Mouse (Mus musculus): ENCODE measurements around the gene Tecpr1. TPM values are rescaled to one million over a fixed set of nuclear protein-coding genes. Genes with fewer than 3 reads are reported as not detected.

Tecpr1 gene
- polyA plus RNA-seq (2016; fragmentation: Nextera tagmentation; extraction: Ambion mirVana), result 33.5 and 36.1 TPM in 2 replicates

- no peaks in the 10 kb centered on the region for H3K36me3 ChIP-seq
- no peaks in the 10 kb centered on the region for H3K27me3 ChIP-seq
- peak within 1 kb of the TSS; percentile 72 for H3K4me3 ChIP-seq
- H3K9ac ChIP-seq (replicated peaks), result peak within 1 kb of the TSS; percentile 71
- H3K9me3 ChIP-seq, result no peaks in the 10 kb centered on the region
- under 1% methylated on average over 35 of the region's 37 CpGs for WGBS
- peak; percentile 97 for ATAC-seq (ENCODE audit: low FRiP score, low read depth)
- H3K27ac ChIP-seq (replicated peaks), result peak within 1 kb of the TSS; percentile 77
- H3K4me2 ChIP-seq (replicated peaks), result peak within 1 kb of the TSS; percentile 87
- H3K4me1 ChIP-seq, result peaks cover 21% of the 10 kb centered on the region
Measured at GRCm38 (mm10) chr5:144223503-144223862, at the start of gene Tecpr1. TSS of gene Tecpr1 (minus strand) at chr5:144223615.

GRCm38 (mm10) chr5:144271772-144272171, 48.4 kb upstream of the Tecpr1 start:
- no peak for ATAC-seq (ENCODE audit: low FRiP score, low read depth)
- H3K4me3 ChIP-seq, result no peak overlapping the region
- H3K4me2 ChIP-seq (replicated peaks), result no peak overlapping the region
- no peak overlapping the region for H3K27ac ChIP-seq (replicated peaks)
- WGBS, result 82% methylated on average over 5 of the region's 5 CpGs
- H3K27me3 ChIP-seq, result no peaks in the 10 kb centered on the region
- no peak overlapping the region for H3K9ac ChIP-seq (replicated peaks)
- no peaks in the 10 kb centered on the region for H3K9me3 ChIP-seq
- peaks cover 28% of the 10 kb centered on the region for H3K36me3 ChIP-seq
- no peaks in the 10 kb centered on the region; the same call in 1 of the 2 replicates for H3K4me1 ChIP-seq

- Histone ChIP-seq H3K4me1 (no peaks in the 10 kb centered on the region; the same call in 1 of the 2 replicates), H3K9me3 (no peaks in the 10 kb centered on the region), H3K4me2 (replicated peaks) (no peak overlapping the region), H3K27me3 (no peaks in the 10 kb centered on the region), H3K36me3 (peaks cover 34% of the 10 kb centered on the region), H3K9ac (replicated peaks) (no peak overlapping the region), H3K27ac (replicated peaks) (no peak overlapping the region), H3K4me3 (no peak overlapping the region)
- WGBS, result 79% methylated on average over 3 of the region's 3 CpGs
- ATAC-seq (ENCODE audit: low FRiP score, low read depth), result no peak
Measured at GRCm38 (mm10) chr5:144271118-144271517, 47.7 kb upstream of the Tecpr1 start.

- Histone ChIP-seq H3K4me2 (replicated peaks) (no peak overlapping the region), H3K27ac (replicated peaks) (no peak overlapping the region), H3K4me1 (no peaks in the 10 kb centered on the region; the same call in 1 of the 2 replicates), H3K36me3 (peaks cover 36% of the 10 kb centered on the region), H3K9ac (replicated peaks) (no peak overlapping the region), H3K9me3 (no peaks in the 10 kb centered on the region), H3K27me3 (no peaks in the 10 kb centered on the region), H3K4me3 (no peak overlapping the region)
- WGBS, result 96% methylated on average over 8 of the region's 8 CpGs
- no peak for ATAC-seq (ENCODE audit: low FRiP score, low read depth)
Measured at GRCm38 (mm10) chr5:144270420-144270819, 47.0 kb upstream of the Tecpr1 start.

DNA sequence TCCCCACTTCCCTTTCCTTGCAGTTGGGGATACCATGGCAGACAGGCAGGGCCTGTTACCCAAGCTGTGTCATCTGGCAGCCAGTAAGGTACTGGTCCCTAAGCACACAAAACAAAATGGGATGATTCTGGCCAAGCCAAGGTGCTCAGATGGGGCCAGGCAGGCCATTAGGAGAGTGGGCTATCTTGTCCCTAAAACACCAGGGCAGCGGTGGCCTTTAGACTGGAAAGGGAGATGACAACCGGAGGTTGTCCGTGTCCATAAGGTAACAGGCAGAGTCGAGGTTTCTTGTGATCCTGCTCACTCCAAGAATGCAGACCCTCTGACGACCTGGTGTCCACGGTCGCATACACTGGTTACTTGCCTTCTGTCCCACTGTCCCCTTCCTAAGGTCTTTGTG, 46.5 kb upstream of the Tecpr1 start:
- no peak overlapping the region for H3K4me3 ChIP-seq
- 93% methylated on average over 7 of the region's 7 CpGs for WGBS
- no peaks in the 10 kb centered on the region for H3K9me3 ChIP-seq
- no peaks in the 10 kb centered on the region for H3K27me3 ChIP-seq
- H3K4me2 ChIP-seq (replicated peaks), result no peak overlapping the region
- H3K9ac ChIP-seq (replicated peaks), result no peak overlapping the region
- no peak for ATAC-seq (ENCODE audit: low FRiP score, low read depth)
- H3K36me3 ChIP-seq, result peaks cover 39% of the 10 kb centered on the region
- no peaks in the 10 kb centered on the region; the same call in 1 of the 2 replicates for H3K4me1 ChIP-seq
- H3K27ac ChIP-seq (replicated peaks), result no peak overlapping the region

DNA sequence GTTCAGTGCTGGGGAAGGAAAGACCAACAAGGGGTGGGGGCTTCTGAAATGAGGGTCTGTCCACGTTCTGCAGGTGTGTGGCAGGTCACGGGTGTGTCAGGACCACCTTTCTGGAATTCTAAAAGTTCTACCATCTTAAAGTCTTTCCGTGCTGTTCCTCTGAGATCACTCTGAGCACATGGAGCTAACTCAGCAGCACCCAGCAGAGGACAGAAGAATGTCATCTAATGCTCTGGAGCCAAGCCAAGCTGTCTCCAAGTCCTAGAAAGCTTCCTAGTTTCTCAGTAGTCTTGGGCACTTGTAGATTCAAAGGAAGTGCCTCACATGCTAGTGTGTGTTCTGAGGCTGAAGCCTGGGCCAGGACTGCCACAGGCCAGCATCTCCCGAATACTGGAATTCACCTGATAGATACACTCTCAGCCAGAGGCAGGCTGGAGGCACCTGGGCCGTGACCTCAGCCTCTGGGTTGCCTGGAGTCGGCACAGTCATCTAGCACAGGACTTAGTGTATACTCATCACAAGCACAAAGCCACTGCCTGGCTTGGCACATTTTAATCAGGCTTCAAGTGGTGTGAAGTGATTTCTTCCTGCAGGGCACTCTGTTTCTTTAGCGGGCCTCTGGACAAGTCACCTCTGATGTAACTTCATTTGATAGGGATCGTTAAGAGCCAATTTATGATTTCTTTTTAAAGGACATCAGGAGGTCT, 44.3 kb upstream of the Tecpr1 start:
- Histone ChIP-seq H3K36me3 (peaks cover 57% of the 10 kb centered on the region), H3K4me1 (0 out of 2 replicates have a peak, but pooled peaks cover 3% of the 10 kb centered on the region), H3K9ac (replicated peaks) (no peak overlapping the region), H3K4me3 (no peak overlapping the region), H3K4me2 (replicated peaks) (no peak overlapping the region), H3K9me3 (no peaks in the 10 kb centered on the region), H3K27me3 (no peaks in the 10 kb centered on the region), H3K27ac (replicated peaks) (no peak overlapping the region)
- ATAC-seq (ENCODE audit: low FRiP score, low read depth), result no peak
- 84% methylated on average over 8 of the region's 8 CpGs for WGBS

DNA sequence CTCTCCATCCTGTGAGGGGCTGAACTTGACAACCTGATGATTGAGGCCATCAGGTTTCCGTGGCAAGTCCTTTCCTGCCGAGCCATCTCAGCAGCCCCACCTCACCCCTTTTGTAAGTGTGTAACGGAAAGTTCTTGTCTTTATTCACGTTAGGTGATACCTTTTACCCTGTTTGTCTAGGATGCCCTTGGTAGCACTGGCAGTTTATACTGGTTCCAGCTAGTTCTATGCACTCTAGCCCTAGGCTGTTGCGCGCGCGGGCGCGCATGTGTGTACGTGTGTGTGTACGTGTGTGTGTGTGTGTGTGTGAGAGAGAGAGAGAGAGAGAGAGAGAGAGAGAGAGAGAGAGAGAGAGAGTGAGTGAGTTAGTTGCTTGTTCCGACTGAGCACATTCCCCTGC, 40.1 kb upstream of the Tecpr1 start:
- Histone ChIP-seq H3K4me3 (no peak overlapping the region), H3K27ac (replicated peaks) (no peak overlapping the region), H3K36me3 (peaks cover 62% of the 10 kb centered on the region), H3K9ac (replicated peaks) (no peak overlapping the region), H3K9me3 (no peaks in the 10 kb centered on the region), H3K4me2 (replicated peaks) (no peak overlapping the region), H3K27me3 (no peaks in the 10 kb centered on the region), H3K4me1 (peaks cover 24% of the 10 kb centered on the region)
- 90% methylated on average over 13 of the region's 13 CpGs for WGBS
- ATAC-seq (ENCODE audit: low FRiP score, low read depth), result no peak

GRCm38 (mm10) chr5:144263082-144263481, 39.7 kb upstream of the Tecpr1 start:
- H3K27ac ChIP-seq (replicated peaks), result no peak overlapping the region
- H3K4me2 ChIP-seq (replicated peaks), result no peak overlapping the region
- WGBS, result 86% methylated on average over 9 of the region's 9 CpGs
- H3K9me3 ChIP-seq, result no peaks in the 10 kb centered on the region
- H3K4me1 ChIP-seq, result peaks cover 28% of the 10 kb centered on the region
- H3K4me3 ChIP-seq, result no peak overlapping the region
- no peak overlapping the region for H3K9ac ChIP-seq (replicated peaks)
- ATAC-seq (ENCODE audit: low FRiP score, low read depth), result no peak
- peaks cover 61% of the 10 kb centered on the region for H3K36me3 ChIP-seq
- no peaks in the 10 kb centered on the region for H3K27me3 ChIP-seq

DNA sequence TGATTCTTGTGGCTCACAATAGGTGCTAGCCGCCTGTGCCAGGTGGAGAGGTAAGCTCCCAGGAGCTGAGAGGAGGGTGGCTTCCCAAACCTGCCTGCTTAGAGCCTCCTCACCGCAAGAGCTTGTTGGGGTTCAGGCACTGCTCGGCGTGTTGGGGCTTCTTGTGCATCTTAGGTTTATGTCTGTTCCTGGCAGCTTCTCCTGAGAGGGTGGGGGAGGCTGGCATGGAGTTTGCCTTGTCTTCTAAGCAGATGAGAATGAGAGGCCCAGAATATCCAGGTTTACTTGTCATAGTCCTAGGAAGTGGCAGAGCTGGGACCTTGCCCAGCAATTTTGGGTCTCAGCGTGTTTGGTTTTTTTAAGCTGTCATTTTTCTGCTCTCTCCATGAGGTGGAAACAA, 38.4 kb upstream of the Tecpr1 start:
- WGBS, result 91% methylated on average over 5 of the region's 5 CpGs
- H3K9me3 ChIP-seq, result no peaks in the 10 kb centered on the region
- H3K27ac ChIP-seq (replicated peaks), result no peak overlapping the region
- H3K9ac ChIP-seq (replicated peaks), result no peak overlapping the region
- no peak for ATAC-seq (ENCODE audit: low FRiP score, low read depth)
- H3K4me2 ChIP-seq (replicated peaks), result no peak overlapping the region
- no peaks in the 10 kb centered on the region for H3K27me3 ChIP-seq
- H3K4me1 ChIP-seq, result peaks cover 41% of the 10 kb centered on the region
- no peak overlapping the region for H3K4me3 ChIP-seq
- peaks cover 54% of the 10 kb centered on the region for H3K36me3 ChIP-seq

DNA sequence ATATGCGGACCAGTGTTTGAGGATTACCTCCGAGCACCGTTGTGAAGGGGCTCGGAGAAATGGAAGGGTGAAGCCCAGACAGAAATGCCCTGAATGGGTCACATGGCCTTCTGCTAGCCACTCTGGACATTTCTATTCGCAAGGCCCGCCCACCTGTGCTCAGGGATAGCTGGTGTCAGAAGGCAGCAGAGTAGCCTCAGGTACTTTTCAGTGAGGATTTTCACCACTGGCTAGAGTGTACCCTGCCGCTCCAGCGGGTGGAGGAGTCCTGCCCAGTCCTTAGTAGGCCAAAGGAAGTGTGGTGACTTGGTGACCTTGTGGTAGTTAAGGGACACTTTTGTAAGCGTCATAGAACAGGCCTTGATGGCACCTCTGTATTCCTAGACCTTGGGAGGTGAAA, 37.9 kb upstream of the Tecpr1 start:
- Histone ChIP-seq H3K9ac (replicated peaks) (no peak overlapping the region), H3K9me3 (no peaks in the 10 kb centered on the region), H3K4me1 (peaks cover 46% of the 10 kb centered on the region), H3K4me2 (replicated peaks) (no peak overlapping the region), H3K27me3 (no peaks in the 10 kb centered on the region), H3K27ac (replicated peaks) (no peak overlapping the region), H3K4me3 (no peak overlapping the region), H3K36me3 (peaks cover 49% of the 10 kb centered on the region)
- no peak for ATAC-seq (ENCODE audit: low FRiP score, low read depth)
- 85% methylated on average over 9 of the region's 9 CpGs for WGBS

DNA sequence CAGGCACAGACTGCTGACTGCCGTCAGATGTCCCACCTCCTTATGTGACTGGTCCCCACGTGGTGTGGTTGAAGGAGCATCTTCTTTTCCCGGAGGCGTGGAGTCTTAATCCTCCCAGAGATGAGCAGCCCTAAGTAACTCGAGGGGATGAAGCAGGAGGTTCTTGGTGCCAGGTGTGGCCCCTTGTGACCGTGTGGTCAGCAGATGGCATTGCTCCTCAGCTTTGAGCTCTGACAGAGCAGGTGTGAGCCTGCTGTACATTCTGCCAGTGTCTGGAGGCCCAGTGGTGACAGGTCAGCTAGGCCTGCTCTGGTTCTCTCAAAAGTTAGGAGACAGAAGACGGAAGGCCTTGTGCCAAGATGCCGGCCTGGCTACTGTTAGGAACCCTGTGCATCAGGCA, 37.0 kb upstream of the Tecpr1 start:
- H3K9me3 ChIP-seq, result no peaks in the 10 kb centered on the region
- H3K27me3 ChIP-seq, result no peaks in the 10 kb centered on the region
- peaks cover 48% of the 10 kb centered on the region for H3K4me1 ChIP-seq
- WGBS, result 80% methylated on average over 8 of the region's 8 CpGs
- no peak overlapping the region for H3K4me2 ChIP-seq (replicated peaks)
- ATAC-seq (ENCODE audit: low FRiP score, low read depth), result no peak
- H3K36me3 ChIP-seq, result peaks cover 46% of the 10 kb centered on the region
- H3K4me3 ChIP-seq, result no peak overlapping the region
- H3K27ac ChIP-seq (replicated peaks), result no peak overlapping the region
- no peak overlapping the region for H3K9ac ChIP-seq (replicated peaks)

GRCm38 (mm10) chr5:144259228-144259627, 35.8 kb upstream of the Tecpr1 start:
- no peaks in the 10 kb centered on the region for H3K9me3 ChIP-seq
- H3K4me1 ChIP-seq, result peaks cover 48% of the 10 kb centered on the region
- peak overlapping the region; percentile 86 for H3K4me2 ChIP-seq (replicated peaks)
- H3K36me3 ChIP-seq, result peaks cover 35% of the 10 kb centered on the region
- no peak for ATAC-seq (ENCODE audit: low FRiP score, low read depth)
- WGBS, result 76% methylated on average over 6 of the region's 6 CpGs
- no peak overlapping the region for H3K27ac ChIP-seq (replicated peaks)
- H3K4me3 ChIP-seq, result peak overlapping the region; percentile 82; the same call in 1 of the 2 replicates
- H3K9ac ChIP-seq (replicated peaks), result peak overlapping the region; percentile 45
- no peaks in the 10 kb centered on the region for H3K27me3 ChIP-seq

- peak overlapping the region; percentile 82 for H3K4me3 ChIP-seq
- peaks cover 48% of the 10 kb centered on the region for H3K4me1 ChIP-seq
- no peaks in the 10 kb centered on the region for H3K9me3 ChIP-seq
- peaks cover 33% of the 10 kb centered on the region; the same call in 1 of the 2 replicates for H3K36me3 ChIP-seq
- no peak overlapping the region for H3K27ac ChIP-seq (replicated peaks)
- H3K9ac ChIP-seq (replicated peaks), result peak overlapping the region; percentile 45
- 18% methylated on average over 2 of the region's 2 CpGs for WGBS
- H3K4me2 ChIP-seq (replicated peaks), result peak overlapping the region; percentile 86
- no peak for ATAC-seq (ENCODE audit: low FRiP score, low read depth)
- no peaks in the 10 kb centered on the region for H3K27me3 ChIP-seq
Measured at GRCm38 (mm10) chr5:144258687-144259086, 35.3 kb upstream of the Tecpr1 start.

Data from midbrain, embryonic 12.5 days (tissue).